Mouse (Mus musculus) left cerebral cortex, adult 11 months (tissue): ENCODE data around the gene Cryz.

ENCODE experiments used
- DNase-seq: peaks from one replicate; pipeline ENCODE4 v3.0.0; 2022; ENCODE audit warnings: low spot score

Gene Cryz

GRCm38 (mm10) chr3:154596488-154596933 lies at the start of gene Cryz:
Gene Cryz, plus strand, starts transcription at chr3:154596711.
- DNase-seq, result peak; percentile 87

- DNase-seq, result no peak
Observed at GRCm38 (mm10) chr3:154547549-154548426, 48.7 kb upstream of the Cryz start.

- no peak for DNase-seq
Observed at GRCm38 (mm10) chr3:154548868-154549301, 47.6 kb upstream of the Cryz start.

GRCm38 (mm10) chr3:154550326-154551034 lies 46.0 kb upstream of the Cryz start:
- no peak for DNase-seq

- no peak for DNase-seq
Observed at GRCm38 (mm10) chr3:154551035-154551411, 45.5 kb upstream of the Cryz start.

- DNase-seq, result no peak
Observed at GRCm38 (mm10) chr3:154562192-154562591, 34.3 kb upstream of the Cryz start.

GRCm38 (mm10) chr3:154565437-154565836 lies 31.1 kb upstream of the Cryz start:
- DNase-seq, result no peak

GRCm38 (mm10) chr3:154570029-154570575 lies 26.4 kb upstream of the Cryz start:
- DNase-seq, result no peak

GRCm38 (mm10) chr3:154570786-154571185 lies 25.7 kb upstream of the Cryz start:
- no peak for DNase-seq

- no peak for DNase-seq
Observed at GRCm38 (mm10) chr3:154572341-154572972, 24.1 kb upstream of the Cryz start.

GRCm38 (mm10) chr3:154573666-154574065 lies 22.8 kb upstream of the Cryz start:
- DNase-seq, result no peak

GRCm38 (mm10) chr3:154577895-154578294 lies 18.6 kb upstream of the Cryz start:
- DNase-seq, result no peak

- no peak for DNase-seq
Observed at GRCm38 (mm10) chr3:154584351-154584750, 12.2 kb upstream of the Cryz start.

GRCm38 (mm10) chr3:154590971-154591370 lies 5.5 kb upstream of the Cryz start:
- DNase-seq, result no peak

GRCm38 (mm10) chr3:154591621-154592020 lies 4.9 kb upstream of the Cryz start:
- no peak for DNase-seq

- DNase-seq, result no peak
Observed at GRCm38 (mm10) chr3:154593596-154593995, 2.9 kb upstream of the Cryz start.

GRCm38 (mm10) chr3:154594156-154594555 lies 2.4 kb upstream of the Cryz start:
- no peak for DNase-seq

- DNase-seq, result peak; percentile 93
Observed at GRCm38 (mm10) chr3:154596934-154597554, 533 bp downstream of the Cryz start, which contains the start of gene Tyw3. Gene Tyw3, minus strand, starts transcription at chr3:154597104.

- DNase-seq, result no peak
Observed at GRCm38 (mm10) chr3:154597561-154597960, 1.1 kb downstream of the Cryz start.

- no peak for DNase-seq
Observed at GRCm38 (mm10) chr3:154602141-154602540, 5.6 kb downstream of the Cryz start.

GRCm38 (mm10) chr3:154604871-154605270 lies 8.4 kb downstream of the Cryz start:
- no peak for DNase-seq

GRCm38 (mm10) chr3:154607896-154608295 lies 11.4 kb downstream of the Cryz start:
- DNase-seq, result no peak
